Mouse (Mus musculus): Measurements from ENCODE around the gene Plpp1.

DNA sequence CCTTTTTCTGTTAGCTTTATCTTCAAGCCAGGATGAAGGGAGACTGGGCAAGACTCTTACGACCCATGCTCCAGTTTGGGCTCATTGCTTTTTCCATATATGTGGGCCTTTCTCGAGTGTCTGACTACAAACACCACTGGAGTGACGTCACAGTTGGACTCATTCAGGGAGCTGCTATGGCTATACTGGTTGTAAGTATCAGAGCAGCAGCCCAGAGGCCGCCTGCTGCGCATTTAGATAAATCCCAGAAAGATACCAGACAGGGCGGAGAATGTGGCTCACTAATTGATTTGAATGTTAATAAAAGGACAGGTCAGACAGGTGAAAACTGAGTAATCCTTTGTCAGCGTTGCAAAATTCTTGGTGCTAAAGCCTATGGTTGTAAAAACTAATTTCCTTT lies 66.2 kb downstream of the Plpp1 start:
- TF ChIP-seq CTCF (IDR thresholded peaks at IDR 0.05; ENCODE audit: borderline replicate concordance, extremely low read depth, insufficient read depth, insufficient read length) (no peak), POLR2A (IDR thresholded peaks at IDR 0.05; ENCODE audit: borderline replicate concordance, extremely low read depth, insufficient read depth, insufficient read length, poor library complexity, severe bottlenecking) (no peak)
